ENCODE assay signal across 1 mouse cellular context in the genomic region with DNA sequence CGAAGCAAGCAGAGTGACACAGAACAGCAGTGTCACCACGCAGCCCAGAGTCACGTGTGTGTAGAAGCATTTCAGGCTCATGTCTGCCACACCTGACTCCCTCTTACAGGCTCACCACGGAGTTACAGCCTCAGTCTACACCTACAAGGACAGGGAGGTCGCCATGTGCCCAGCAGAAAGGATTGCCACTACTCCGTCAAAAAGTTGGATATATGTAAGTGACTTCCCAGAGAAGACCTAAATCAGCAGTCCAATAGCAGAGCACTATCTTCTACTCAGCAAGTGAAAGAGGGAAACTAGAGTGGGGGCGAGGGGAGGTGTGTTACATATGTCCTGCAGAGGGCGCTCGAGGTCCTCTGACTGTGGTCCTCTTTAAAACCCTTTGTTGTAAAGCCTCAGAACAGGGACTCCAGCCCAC.
TF ChIP-seq lines count a peak whose summit lies in the region.

No protein-coding gene starts in this region.

TF ChIP-seq in MEL, 35 proteins besides CTCF, POLR2A, EP300 and RAD21 (continued from another document):
- no peak for TF ChIP-seq GATA1 (IDR thresholded peaks at IDR 0.05; ENCODE audit: low read depth, low read length)
